Mouse (Mus musculus) left cerebral cortex, postnatal 25 days (tissue): ENCODE data around the gene Esp15. TPM values are rescaled to one million over a fixed set of nuclear protein-coding genes. Genes with fewer than 3 reads are reported as not detected.
"Not testable (repeated sequence)": the region's sequence is repeated elsewhere in the genome, so short reads cannot be mapped to it uniquely, and the experiment has no call there.

Source experiments
- DNase-seq, 2 experiments: peaks; one replicate each; pipeline ENCODE4 v3.0.0; 2022; ENCODE audit warnings: low spot score in 2 of 2, mixed read lengths in 1 of 2
- intact Hi-C: fragments of 180-260 bp; cut with DNase I; formaldehyde crosslinking; loops from one replicate; pipeline ENCODE4 v1.15.1; 2025
- total RNA-seq, 2 experiments: library from RNA; stranded (reverse); gene quantifications; 2 replicates each; pipeline ENCODE4 v1.2.3; 2021

Gene Esp15
- not detected for total RNA-seq

- DNase-seq, intact Hi-C loops: not testable (repeated sequence)
Observed at GRCm38 (mm10) chr17:39640654-39641053, at the start of gene Esp15. Esp15 (plus strand) TSS chr17:39640954.

DNA sequence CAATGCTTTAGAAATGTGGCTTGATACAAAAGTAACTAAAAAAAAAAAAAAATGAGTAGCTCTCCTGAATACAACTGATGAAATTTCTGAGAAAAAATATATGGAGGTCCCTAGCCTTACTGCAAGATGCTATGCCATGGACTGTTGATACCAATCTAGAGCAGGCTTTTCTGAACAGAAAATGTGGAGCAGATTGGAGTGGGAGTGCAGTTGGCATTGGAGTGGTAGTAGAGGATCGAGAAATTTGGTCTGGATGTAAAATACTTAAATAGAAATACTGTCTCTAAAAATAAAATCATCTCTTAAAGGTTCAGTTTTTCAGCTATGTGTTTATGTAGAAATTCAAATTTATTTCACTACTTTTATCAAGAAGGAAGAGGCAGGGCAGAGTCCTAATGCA is 49.2 kb upstream of the Esp15 start:
- intact Hi-C loops = no loop called here
- DNase-seq = no peak

Other genes starting within 250 kb of the Esp15 start
- not detected for gene Esp18, start 234.6 kb upstream of the Esp15 start, total RNA-seq
- not detected for gene Esp16, start 104.8 kb upstream of the Esp15 start, total RNA-seq